Mouse (Mus musculus): ENCODE data around the gene Sh3gl3. TPM values are rescaled to one million over a fixed set of nuclear protein-coding genes. Genes with fewer than 3 reads are reported as not detected.
A peak's percentile ranks its signal among the peaks of the same experiment; 100 is the strongest.
"Not testable (repeated sequence)": the region's sequence is repeated elsewhere in the genome, so short reads cannot be mapped to it uniquely, and the experiment has no call there.

Gene Sh3gl3
- total RNA-seq, 4 experiments from 2014 or later: 41.8 to 43.4 (median 43.2) TPM

DNA sequence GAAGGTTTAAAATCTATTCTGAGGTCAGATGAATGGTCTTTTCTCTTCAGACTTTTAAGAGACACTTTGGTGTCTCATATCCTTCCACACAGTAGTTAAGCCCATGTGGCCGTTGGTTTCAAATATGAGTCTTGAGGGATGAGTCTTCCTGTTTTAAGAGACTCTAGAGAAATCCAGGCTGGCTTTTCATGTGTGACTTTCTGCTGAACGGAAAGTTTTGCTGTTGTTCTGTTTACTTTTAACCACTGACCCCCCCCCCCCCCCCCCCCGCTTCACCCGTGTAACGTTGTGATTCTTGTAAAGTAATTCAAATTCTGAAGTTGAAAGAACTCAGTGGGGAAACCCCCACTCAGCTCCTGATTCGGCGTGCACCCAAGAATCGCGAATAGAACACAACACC is 61.8 kb downstream of the Sh3gl3 start:
- no peak for DNase-seq (ENCODE audit: low spot score in 2 of 2)

DNA sequence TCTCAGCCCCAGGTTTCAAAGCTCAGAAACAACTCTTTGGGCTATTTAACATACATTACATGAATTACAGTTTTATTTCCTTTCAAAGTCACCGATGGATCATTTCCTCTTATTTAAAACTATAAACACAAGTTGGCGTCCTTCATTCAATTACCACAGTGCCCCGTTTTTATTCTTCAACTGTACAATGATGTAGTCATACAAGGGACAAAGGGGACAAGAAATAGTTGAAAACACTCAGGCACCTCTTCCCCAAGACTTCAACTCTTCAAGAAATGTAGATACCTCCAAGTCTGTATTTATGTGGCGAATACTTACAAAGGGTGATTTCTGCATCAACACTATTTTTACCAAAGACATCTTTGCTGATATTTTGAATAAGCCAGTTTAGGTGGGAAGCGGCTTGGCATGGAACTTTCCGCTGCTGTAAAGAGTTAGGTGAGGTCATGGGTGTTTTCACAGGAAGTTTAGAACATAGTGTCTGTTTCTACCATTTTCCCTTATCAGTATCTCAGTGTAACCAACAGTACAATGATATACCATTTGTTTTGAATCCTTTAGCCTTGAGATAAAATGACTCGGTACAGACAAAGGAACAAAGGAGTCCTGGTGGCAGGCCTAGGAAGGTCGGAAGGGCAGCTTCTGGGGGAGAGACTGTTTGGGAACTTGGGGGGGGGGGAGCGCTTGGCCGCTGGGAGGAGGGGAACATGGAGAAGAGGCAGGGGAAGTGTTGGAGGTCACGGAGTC is 62.7 kb downstream of the Sh3gl3 start:
- DNase-seq (ENCODE audit: low spot score in 2 of 2): no peak

DNA sequence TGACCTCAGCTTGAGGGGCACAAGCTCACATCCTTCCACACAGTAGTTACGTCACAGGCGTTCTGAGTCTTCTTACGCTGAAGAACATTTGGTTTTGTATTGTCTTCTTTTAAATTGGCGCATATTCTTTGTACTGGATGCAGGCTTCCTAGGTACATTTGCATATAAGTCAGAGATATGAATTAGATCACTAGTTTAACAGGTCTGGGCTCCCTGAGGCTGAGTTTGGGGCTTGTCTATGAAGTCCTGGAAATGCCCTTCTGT is 63.2 kb downstream of the Sh3gl3 start:
- DNase-seq (ENCODE audit: low spot score in 2 of 2): no peak

DNA sequence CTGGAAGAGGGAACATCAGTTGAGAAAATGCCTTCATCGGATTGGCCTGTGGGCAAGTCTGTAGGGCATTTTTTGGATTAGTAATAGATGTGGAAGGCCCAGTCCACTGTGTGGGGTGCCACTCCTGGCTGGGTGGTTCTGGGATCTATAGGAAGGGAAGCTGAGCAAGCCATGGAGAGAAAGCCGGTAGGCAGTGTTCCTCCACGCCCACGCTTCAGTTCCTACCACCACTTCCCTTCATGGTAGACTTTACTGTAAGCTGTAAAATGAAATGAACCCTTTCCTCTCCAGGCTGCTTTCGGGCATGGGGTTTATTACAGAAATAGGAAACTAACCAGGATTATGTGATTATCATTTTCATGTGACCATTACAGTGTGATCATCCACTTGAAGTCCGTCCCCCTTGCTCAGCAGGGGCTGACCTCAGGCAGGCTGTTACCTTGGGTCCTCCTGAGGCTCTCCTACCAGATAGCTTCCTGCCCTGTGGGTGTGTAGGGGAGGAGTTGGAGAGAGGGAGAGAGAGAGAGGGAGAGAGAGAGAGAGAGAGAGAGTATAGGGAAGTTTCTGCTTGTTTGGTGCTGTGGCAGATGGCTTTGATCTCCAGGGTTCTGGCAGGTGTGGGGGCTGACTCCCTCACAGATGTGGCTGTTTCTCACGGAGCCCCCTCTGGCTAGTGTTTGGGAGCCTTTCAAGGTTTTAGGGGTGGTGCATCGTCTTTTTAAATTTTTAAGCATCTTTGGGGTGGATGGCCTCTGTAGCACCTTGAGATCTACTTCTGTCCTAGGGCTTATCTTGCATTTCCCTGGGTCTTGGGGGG is 67.0 kb downstream of the Sh3gl3 start:
- DNase-seq (ENCODE audit: low spot score in 2 of 2): no peak

DNA sequence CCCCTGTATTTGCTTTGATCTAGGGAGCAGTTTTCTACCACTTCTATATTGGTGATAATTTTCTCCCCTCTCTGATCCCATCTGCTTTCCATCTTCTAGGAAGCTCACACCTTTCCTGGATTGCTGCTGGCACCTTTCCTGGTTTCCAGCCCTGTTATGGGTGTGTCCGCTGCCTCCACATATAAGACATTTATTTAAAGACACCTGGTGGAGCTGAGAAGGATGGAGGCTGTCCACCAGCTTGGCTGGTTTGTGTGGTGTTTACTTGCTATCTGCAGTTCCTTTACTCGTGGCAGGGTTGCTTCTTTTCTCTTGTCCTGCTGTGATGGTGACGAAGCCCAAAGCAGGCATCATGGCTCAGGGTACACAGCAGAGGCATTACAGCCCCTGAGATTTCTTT is 71.1 kb downstream of the Sh3gl3 start:
- DNase-seq (ENCODE audit: low spot score in 2 of 2): no peak

DNA sequence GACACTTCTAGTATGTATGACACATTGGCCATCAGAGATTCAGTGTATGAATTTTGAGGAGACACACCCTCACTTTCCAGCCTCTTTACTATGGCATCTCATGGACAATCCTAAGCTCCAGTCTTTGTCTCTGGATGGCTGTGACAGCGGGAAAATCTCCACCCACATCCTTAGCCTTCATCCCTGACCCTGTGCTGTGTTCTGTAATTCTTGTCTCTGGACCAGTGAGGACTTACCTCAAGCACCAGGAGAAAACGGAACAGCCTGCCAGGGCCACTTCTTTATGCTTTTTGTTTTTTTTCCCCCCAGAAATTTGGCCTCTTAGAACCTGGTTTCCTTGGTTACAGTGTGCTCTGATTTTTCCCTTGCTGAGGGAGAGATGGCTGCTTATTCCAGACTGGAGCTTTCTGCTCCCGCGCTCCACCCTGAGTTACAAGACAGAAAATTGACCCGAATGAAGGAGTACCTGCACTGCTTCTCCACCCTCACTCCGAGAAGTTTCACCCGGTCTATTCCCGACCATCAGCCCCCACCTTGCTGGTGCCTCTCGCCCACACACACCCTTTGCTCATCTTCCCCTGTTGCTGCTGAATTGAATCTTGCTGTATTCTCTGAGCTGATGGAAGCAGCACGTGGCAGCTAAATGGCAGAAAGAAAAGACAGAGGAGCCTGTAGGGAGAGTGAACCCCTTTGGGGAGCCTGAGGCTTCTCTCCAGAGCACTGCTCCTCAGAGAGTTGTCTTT is 75.5 kb downstream of the Sh3gl3 start:
- no peak for DNase-seq (ENCODE audit: low spot score in 2 of 2)

DNA sequence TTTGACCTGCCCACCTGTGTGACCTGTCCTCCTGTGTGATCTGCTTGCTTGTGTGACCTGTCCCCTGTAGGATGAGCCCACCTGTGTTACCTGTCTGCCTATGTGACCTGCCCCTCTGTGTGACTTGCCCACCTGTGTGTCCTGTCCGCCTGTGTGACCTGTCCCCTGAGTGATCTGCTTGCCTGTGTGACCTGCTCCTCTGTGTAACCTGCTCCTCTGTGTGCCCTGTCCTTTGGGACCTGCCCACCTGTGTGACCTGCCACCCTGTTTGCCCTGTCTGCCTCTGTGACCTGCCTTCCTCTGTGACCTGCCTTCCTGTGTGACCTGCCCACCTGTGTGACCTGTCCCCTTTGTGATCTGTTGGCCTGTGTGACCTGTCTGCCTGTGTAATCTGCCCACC is 79.7 kb downstream of the Sh3gl3 start:
- no peak for DNase-seq (ENCODE audit: low spot score in 2 of 2)

DNA sequence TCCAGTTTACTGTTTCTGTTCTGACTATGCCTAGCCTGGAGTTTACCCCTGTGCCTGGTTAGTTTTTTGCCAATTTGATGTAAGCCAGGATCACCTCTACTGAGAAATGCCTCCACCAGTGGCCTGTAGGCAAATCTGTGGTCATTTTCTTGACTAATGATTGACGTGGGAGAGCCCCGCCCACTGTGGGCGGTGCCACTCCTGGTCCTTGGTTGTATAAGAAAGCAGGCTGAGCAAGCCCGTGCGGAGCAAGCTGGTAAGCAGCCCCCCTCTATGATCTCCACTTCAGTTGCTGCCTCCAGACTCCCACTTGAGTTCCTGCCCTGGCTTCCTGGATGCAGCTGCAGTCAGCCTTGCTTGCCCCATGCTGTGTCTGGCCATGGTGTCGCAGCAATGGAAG is 83.3 kb downstream of the Sh3gl3 start:
- DNase-seq (ENCODE audit: low spot score in 2 of 2): no peak

DNA sequence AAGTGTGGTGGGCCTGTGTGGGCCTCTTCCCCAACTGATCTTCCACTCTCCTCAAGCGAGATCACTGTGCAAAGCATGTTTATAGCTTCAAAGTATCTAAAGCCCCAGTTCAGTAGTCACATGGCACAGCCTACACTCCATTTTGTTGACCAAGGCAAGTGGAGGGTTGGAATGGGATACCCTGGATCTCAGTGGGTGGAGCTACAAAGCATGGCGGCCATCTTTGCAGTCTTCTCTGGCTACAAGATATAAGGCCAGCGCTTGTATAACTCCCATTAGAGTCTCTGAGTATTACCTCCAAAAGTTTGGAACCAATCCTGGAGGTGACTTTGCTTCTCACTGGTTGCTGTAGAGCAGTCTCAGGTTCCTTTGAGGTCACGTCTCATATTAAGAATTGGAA is 83.9 kb downstream of the Sh3gl3 start:
- no peak for DNase-seq (ENCODE audit: low spot score in 2 of 2)

DNA sequence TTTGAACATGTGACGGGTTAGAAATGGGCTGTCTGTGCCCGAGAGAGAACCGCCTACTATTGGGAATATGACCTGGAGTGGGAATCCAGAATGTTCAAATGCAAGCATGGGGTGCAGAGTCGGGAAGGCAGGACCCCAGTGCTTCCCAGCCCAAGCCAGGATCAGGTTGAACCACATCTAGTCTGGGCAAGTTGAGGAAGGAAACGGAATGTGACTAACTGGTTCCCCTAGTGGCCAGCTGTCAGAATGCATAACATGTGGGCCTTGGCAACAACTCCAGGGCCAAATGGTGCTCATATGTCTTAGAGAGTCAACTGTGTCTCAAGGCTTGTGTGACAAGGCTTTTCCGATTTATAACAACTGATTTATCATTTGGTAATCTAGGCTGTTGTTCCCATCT is 86.6 kb downstream of the Sh3gl3 start:
- peak; percentile 29 to 55 for DNase-seq (ENCODE audit: low spot score in 2 of 2)

DNA sequence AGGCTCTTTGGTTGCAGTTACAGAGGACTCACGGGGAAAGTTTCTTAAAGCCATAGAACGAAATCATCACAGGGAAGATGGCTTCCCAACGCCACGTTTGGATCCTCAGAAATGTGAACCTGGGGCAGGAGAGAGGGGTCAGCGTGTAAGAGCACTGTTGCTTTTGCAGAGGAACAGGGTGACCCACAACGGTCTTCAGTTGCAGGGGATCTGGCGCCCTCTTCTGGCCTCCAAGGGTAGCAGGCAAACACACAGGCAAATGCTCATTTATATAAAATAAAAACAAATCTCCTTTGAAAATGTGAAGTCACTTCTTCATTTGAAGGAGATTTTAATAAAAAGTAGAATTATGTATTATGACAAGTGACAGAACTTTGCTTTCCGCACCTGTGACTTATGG is 89.5 kb downstream of the Sh3gl3 start:
- DNase-seq (ENCODE audit: low spot score in 2 of 2): peak; percentile 42 to 68

DNA sequence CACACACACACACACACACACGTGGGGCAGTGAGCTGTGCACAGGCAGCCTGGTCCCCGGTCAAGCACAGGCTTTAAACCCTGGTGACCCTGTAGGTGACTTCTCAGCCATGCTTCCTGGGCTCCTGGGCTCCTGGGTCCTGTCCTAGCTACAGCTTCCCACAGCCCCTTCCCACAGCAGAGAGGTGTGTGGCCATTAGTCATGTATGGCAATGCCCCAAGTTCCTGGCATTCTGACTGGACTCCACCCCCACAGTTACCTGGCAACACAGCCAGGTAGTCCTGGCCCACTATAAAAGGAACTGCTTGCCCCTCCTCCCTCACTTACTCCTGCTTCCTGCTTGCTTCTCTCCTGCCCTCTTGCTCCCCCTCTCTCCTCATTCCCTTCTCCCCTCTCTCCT is 90.5 kb downstream of the Sh3gl3 start:
- no peak for DNase-seq (ENCODE audit: low spot score in 2 of 2)

DNA sequence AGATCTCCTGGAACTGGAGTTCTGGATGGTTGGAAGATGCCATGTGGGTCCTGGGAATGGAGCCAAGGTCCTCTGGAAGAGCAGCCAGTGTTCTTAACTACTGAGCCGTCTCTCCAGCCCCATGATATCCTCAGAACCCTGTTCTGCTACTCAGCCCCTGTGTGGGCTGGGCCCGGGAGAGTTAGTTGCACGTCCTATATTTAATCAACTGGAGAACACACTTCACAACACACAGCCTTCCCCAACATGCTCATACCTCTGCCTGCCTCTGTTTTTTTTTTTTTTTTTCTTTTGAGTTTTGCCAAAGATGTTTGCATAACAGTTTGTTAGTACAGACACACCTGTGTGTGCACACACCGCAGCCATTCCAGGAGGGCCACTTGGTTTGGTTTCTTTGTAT is 91.7 kb downstream of the Sh3gl3 start:
- no peak for DNase-seq (ENCODE audit: low spot score in 2 of 2)

DNA sequence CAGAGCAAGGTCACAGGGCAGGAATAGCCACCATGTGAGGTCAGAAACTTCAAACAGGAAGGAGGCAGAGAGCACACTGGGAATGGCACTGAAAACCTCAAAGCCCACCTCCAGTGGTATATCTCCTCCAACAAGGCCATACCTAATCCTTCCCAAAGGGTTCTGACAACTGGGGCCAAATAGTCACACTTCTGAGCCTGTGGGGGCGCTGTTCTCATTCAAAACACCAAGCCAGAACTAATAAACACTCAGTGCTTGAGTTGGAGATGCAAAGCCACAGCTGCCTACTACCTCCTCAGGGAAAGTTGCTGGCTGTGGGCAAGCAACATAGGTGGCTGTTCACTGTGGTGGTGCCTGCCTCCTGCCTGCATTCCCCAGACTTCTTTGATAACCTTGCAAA is 96.3 kb downstream of the Sh3gl3 start:
- DNase-seq (ENCODE audit: low spot score in 2 of 2): no peak

DNA sequence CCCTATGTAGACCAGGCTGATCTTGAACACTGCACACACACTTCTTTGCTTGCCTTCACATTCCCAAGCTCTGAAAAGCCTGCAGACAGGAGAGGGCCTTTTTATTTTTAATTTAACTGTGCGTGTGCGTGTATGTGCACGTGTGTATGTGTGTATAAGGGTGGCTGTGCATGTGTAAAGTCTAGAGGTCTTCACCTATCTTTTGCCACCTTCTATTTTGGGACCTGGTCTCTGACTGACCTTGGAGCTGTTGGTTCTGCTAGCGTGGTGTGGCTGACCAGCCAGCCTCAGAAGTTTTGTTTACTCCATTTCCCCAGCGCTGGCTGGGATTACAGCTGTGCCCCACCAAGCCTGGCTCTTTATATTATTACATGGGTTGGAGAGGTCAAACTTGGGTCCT is 98.1 kb downstream of the Sh3gl3 start:
- no peak for DNase-seq (ENCODE audit: low spot score in 2 of 2)

DNA sequence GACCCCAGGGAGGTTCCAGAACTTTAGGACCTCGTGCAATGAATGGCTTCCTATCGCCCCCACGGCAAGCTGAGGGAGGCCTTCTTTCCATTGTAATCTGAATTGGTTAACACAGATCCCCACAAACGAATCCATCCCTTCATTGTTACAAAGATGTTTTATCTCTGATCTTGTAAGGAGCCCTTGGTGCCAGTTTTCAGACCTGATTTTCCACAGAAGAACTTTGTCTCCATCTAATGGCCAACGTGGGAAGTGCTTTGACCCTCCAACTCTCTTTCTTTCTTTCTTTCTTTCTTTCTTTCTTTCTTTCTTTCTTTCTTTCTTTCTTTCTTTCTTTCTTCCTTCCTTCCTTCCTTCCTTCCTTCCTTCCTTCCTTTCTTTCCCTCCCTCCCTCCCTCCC is 99.2 kb downstream of the Sh3gl3 start:
- DNase-seq (ENCODE audit: low spot score in 2 of 2): not testable (repeated sequence)

DNA sequence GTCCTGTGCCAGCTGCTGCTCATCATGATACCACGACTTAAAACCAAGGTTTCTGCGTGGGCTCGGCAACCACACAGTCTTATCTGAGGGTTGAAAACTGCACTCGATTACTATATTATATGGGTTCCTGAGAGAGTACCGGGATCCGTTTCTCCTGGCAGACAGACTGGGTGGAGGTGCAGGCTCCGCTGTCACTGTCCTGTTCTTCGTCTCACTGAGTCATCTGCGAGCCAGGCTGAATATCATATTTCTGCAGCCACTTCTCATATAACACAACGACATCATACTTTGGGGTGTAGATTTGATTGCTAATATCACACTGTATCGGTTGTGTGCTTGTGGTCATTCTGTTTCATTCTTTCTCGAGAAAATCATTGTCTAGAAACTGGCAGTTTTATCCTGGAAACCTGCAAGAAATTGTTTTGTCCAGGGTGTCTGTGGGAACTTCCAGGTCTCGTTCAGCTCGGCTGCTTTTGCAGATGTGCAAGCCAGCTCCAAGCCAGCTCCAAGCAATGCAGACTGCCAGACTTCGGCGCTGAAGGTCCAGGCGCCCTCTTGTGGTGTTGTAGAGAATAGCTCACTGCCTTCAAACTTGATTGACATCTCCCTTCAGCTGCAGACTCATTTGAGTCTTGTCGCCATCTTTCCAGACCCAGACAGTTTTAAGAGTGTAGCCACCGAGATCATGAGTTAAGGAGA is 100.5 kb downstream of the Sh3gl3 start:
- DNase-seq (ENCODE audit: low spot score in 2 of 2): peak; percentile 36 to 68

DNA sequence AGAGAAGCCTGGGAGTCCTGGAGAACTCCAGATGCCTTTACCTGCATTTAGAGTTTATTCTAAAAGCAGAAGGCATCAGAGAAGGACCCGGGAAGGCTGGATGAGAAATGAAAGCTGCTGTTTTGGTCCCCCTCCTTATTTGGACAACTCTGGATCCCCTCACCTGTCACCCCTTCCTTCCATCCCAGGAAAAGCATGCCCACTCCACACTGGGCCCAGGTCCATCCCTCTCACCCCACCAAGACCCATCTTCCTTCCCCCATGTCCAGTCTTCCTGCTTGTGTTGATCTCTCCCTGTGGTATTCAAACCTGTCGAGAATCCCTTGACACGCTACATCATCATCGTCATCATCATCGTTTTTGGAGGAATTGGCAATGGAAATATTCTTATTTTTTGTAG is 101.3 kb downstream of the Sh3gl3 start:
- DNase-seq (ENCODE audit: low spot score in 2 of 2): no peak

DNA sequence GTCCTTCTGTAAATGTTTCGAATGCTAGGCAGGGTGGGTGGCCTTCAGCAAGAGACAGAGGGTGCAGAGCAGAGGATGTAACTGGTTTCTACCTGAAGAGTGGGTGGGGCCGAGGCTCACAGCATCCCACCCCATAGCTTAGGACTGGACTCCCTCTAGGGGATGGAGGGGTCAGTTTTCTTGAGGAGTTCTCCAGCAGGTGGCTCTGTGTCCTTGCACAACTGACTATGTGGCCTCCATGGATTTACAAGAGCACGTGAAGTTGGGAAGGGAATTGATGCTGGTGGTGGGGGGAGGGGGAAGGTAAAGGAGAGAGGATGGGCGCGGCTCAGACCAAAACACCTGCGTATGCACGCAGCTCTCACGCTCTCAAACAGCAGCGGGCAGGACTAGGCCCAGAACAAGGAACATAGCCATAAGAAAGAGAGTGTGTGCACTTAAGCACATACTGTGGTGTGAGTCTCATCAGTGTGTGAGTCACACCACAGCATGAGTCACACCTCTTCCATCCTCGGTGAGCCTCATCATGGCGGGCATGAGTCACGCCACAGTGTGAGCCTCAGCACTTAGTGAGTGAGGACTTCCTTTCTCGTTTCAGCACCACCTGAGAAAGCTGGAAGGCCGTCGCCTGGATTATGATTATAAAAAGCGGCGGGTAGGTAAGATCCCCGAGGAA is 102.0 kb downstream of the Sh3gl3 start:
- DNase-seq (ENCODE audit: low spot score in 2 of 2): no peak

DNA sequence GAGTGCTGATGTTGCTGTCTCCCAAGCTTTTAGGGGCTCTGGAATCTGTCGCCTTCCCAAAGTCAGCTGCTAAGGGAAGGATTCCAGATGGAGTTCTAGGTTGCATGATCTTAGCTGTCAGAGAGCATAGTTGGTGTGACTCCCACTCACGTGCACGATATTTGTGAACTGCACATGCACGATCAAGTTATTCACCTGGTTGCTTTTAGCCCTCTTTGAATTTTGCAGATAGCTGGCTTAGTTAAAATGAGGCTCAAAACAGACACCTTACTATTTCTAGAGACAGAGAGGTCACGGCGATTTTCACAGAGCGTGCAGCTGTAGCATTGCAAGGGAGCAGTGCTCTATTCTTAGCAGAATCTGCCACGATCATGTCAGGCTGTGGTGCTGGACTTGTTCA is 108.4 kb downstream of the Sh3gl3 start:
- no peak for DNase-seq (ENCODE audit: low spot score in 2 of 2)

DNA sequence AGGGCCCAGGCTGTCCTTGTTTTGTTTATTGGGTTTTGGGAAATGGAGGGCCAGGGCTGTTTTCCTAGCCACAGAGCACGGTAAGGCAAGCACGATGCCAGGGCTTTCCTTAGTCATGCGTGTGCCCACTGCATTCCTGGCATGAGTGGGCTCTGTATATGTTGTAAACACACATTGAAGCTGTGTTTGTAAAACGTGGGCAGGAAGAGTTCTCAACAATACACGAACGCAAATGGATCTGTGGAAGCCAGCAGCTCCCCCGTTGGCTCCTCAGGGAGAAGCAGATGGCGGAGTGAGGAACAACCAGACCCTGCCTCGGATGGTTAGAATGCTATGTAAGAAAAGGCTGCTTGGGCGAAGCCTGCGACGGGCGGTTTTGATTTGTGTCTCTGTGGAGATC is 108.8 kb downstream of the Sh3gl3 start:
- peak; percentile 58 to 59 for DNase-seq (ENCODE audit: low spot score in 2 of 2)
